Comparison of ENCODE assay signal across 8 mouse cellular contexts in genomic region chr17:17373550-17373917, GRCm38 (mm10). TPM values are rescaled to one million over a fixed set of nuclear protein-coding genes. Genes with fewer than 3 reads are reported as not detected.
DNase-seq lines count a peak whose midpoint lies in the region; ATAC-seq and TF ChIP-seq lines count a peak whose summit lies in the region.

No protein-coding gene starts in this region.

- no peak for DNase-seq in heart, postnatal 0 days (ENCODE audit: low spot score)
- DNase-seq in heart, adult 9 months (ENCODE audit: low spot score in 2 of 2), result no peak
- DNase-seq in MN1 (ENCODE audit: low spot score), result peak; percentile 12
- DNase-seq in hindbrain, embryonic 11.5 days (ENCODE audit: low spot score), result peak; percentile 17
- no peak for DNase-seq in gastrocnemius, postnatal 4 days (ENCODE audit: low spot score in 2 of 2)
- no peak for DNase-seq in adrenal gland, postnatal 4 days (ENCODE audit: low spot score in 2 of 2)
- no peak for DNase-seq in left cerebral cortex, postnatal 4 days

- TF ChIP-seq CTCF in heart, postnatal 0 days (IDR thresholded peaks at IDR 0.05; ENCODE audit: low read depth), result no peak

- H3K27ac ChIP-seq in heart, postnatal 0 days (ENCODE audit: low read depth), result peak overlapping the region; percentile 83
- H3K27ac ChIP-seq in hindbrain, embryonic 11.5 days (ENCODE audit: low read depth, low read length), result peak overlapping the region; percentile 56
- H3K27ac ChIP-seq in midbrain, embryonic 12.5 days (replicated peaks), result peak overlapping the region; percentile 80

- ATAC-seq in heart, postnatal 0 days (ENCODE audit: insufficient read depth, low read depth), result no peak
- ATAC-seq in hindbrain, embryonic 11.5 days (ENCODE audit: low FRiP score), result no peak; the same call in 1 of the 2 replicates
- peak; percentile 51 for ATAC-seq in midbrain, embryonic 12.5 days (ENCODE audit: low FRiP score, low read depth)

- intact Hi-C loops in left cerebral cortex, postnatal 4 days (cut with DNase I), result no loop called here

- TF ChIP-seq EP300 in heart, postnatal 0 days (IDR thresholded peaks at IDR 0.05; ENCODE audit: low read depth), result no peak

- H3K27me3 ChIP-seq in heart, postnatal 0 days (ENCODE audit: control insufficient read depth, insufficient read depth, low read length), result no peaks in the 10 kb centered on the region
- no peaks in the 10 kb centered on the region for H3K27me3 ChIP-seq in hindbrain, embryonic 11.5 days (ENCODE audit: control insufficient read depth, insufficient read depth, low read length)
- no peaks in the 10 kb centered on the region for H3K27me3 ChIP-seq in midbrain, embryonic 12.5 days

- WGBS in heart, postnatal 0 days, result under 1% methylated on average over 6 of the region's 6 CpGs
- WGBS in hindbrain, embryonic 11.5 days, result 10% methylated on average over 6 of the region's 6 CpGs
- WGBS in midbrain, embryonic 12.5 days, result 7% methylated on average over 6 of the region's 6 CpGs

- peak overlapping the region; percentile 91 for H3K4me2 ChIP-seq in heart, postnatal 0 days (ENCODE audit: low read depth, low read length)
- H3K4me2 ChIP-seq in hindbrain, embryonic 11.5 days (replicated peaks; ENCODE audit: low read depth, low read length), result peak overlapping the region; percentile 60
- peak overlapping the region; percentile 68 for H3K4me2 ChIP-seq in midbrain, embryonic 12.5 days (replicated peaks)

- peak overlapping the region; percentile 88 for H3K4me3 ChIP-seq in heart, postnatal 0 days (ENCODE audit: low read depth, low read length)
- H3K4me3 ChIP-seq in hindbrain, embryonic 11.5 days (ENCODE audit: low read depth, low read length), result peak overlapping the region; percentile 50
- peak overlapping the region; percentile 70 for H3K4me3 ChIP-seq in midbrain, embryonic 12.5 days

- peak overlapping the region; percentile 79 for H3K9ac ChIP-seq in heart, postnatal 0 days (replicated peaks; ENCODE audit: low read depth, low read length)
- H3K9ac ChIP-seq in hindbrain, embryonic 11.5 days (ENCODE audit: low read depth, low read length), result peak overlapping the region; percentile 69
- peak overlapping the region; percentile 75 for H3K9ac ChIP-seq in midbrain, embryonic 12.5 days (replicated peaks)

- H3K9me3 ChIP-seq in heart, postnatal 0 days (replicated peaks; ENCODE audit: control insufficient read depth, low read length), result no peaks in the 10 kb centered on the region
- no peaks in the 10 kb centered on the region for H3K9me3 ChIP-seq in hindbrain, embryonic 11.5 days (ENCODE audit: control insufficient read depth, low read length)
- no peaks in the 10 kb centered on the region for H3K9me3 ChIP-seq in midbrain, embryonic 12.5 days

- peaks cover 11% of the 10 kb centered on the region; the same call in 1 of the 2 replicates for H3K36me3 ChIP-seq in heart, postnatal 0 days (replicated peaks; ENCODE audit: control insufficient read depth, insufficient read depth, low read length)
- no peaks in the 10 kb centered on the region for H3K36me3 ChIP-seq in hindbrain, embryonic 11.5 days (ENCODE audit: control insufficient read depth, insufficient read depth, low read length)
- peaks cover 12% of the 10 kb centered on the region; the same call in 1 of the 2 replicates for H3K36me3 ChIP-seq in midbrain, embryonic 12.5 days

- H3K4me1 ChIP-seq in heart, postnatal 0 days (ENCODE audit: control insufficient read depth, insufficient read depth), result peaks cover 10% of the 10 kb centered on the region; the same call in 1 of the 2 replicates
- H3K4me1 ChIP-seq in hindbrain, embryonic 11.5 days (replicated peaks; ENCODE audit: control insufficient read depth, insufficient read depth, low read length), result no peaks in the 10 kb centered on the region
- H3K4me1 ChIP-seq in midbrain, embryonic 12.5 days, result peaks cover 12% of the 10 kb centered on the region

RNA-seq across cellular contexts. Expression of gene Riok2, which starts 0.6 kb away (rescaled TPM):
- 27.7 and 34.1 TPM in 2 replicates for total RNA-seq in heart, postnatal 0 days (2014; rRNA removed; ENCODE audit: low replicate concordance)
- polyA plus RNA-seq in heart, postnatal 0 days (2015; fragmentation: Nextera tagmentation; extraction: Ambion mirVana), result 21.2 and 21.4 TPM in 2 replicates
- polyA plus RNA-seq in hindbrain, embryonic 11.5 days (2014; fragmentation: Nextera tagmentation; extraction: Ambion mirVana), result 33.8 and 34.1 TPM in 2 replicates
- 30.3 and 32.2 TPM in 2 replicates for polyA plus RNA-seq in midbrain, embryonic 12.5 days (2016; fragmentation: Nextera tagmentation; extraction: Ambion mirVana)
- total RNA-seq in gastrocnemius, postnatal 4 days (2021), result 10 to 100 TPM; 16.6 to 17.7 TPM
- 10 to 100 TPM; 37.6 to 40.8 TPM for total RNA-seq in adrenal gland, postnatal 4 days (2021)
- total RNA-seq in left cerebral cortex, postnatal 4 days (2021), result 10 to 100 TPM; 20.1 to 20.9 TPM

RNA-seq across cellular contexts. Expression of gene Lix1, which starts 28.9 kb away (rescaled TPM):
- total RNA-seq in heart, postnatal 0 days (2014; rRNA removed; ENCODE audit: low replicate concordance), result 2.1 and 2.5 TPM in 2 replicates
- polyA plus RNA-seq in heart, postnatal 0 days (2015; fragmentation: Nextera tagmentation; extraction: Ambion mirVana), result 6.9 and 8.3 TPM in 2 replicates
- polyA plus RNA-seq in hindbrain, embryonic 11.5 days (2014; fragmentation: Nextera tagmentation; extraction: Ambion mirVana), result 21.1 and 26.9 TPM in 2 replicates
- 48.8 TPM in 2 replicates for polyA plus RNA-seq in midbrain, embryonic 12.5 days (2016; fragmentation: Nextera tagmentation; extraction: Ambion mirVana)
- 1 to 10 TPM; 3.2 TPM for total RNA-seq in gastrocnemius, postnatal 4 days (2021)
- total RNA-seq in adrenal gland, postnatal 4 days (2021), result 10 to 100 TPM; 15.2 to 16.0 TPM
- 10 to 100 TPM; 37.9 to 38.2 TPM for total RNA-seq in left cerebral cortex, postnatal 4 days (2021)

Comparison
In these comparisons a context has a peak if more than half of its experiments do, and no peak if none do; other contexts are left out.
1. DNase-seq: peak in MN1 (single experiment) and hindbrain, embryonic 11.5 days (single experiment); none in heart, postnatal 0 days (single experiment), heart, adult 9 months (0 of 2), gastrocnemius, postnatal 4 days (0 of 2), adrenal gland, postnatal 4 days (0 of 2) and left cerebral cortex, postnatal 4 days (single experiment).
2. Peak in every context shown above with its lines, with median percentiles within 50 percentile points of each other: H3K27ac ChIP-seq, H3K4me2 ChIP-seq, H3K4me3 ChIP-seq and H3K9ac ChIP-seq.